Mouse (Mus musculus) lung, embryonic 16.5 days (tissue): ENCODE measurements at regions not wholly inside any gene's neighbourhood (a gene's known extent, or its start where the extent isn't known, plus 50 kb on each side); places are given as distances from the start of the nearest gene placed in this dataset.

Experiments
- ATAC-seq: fragments of 200-750 bp; cut with Nextera tagmentation; 2 replicates; pipeline ENCODE4 v1.8.0; 2017; ENCODE audit warnings: low read depth, mild to moderate bottlenecking, moderate library complexity
- H3K27ac ChIP-seq: fragments of 300-500 bp; sonication (generic); 2 replicates; pipeline ENCODE4 v1.5.1; 2014; ENCODE audit warnings: mild to moderate bottlenecking, control low read depth, low read length
- H3K27me3 ChIP-seq: fragments of 300-500 bp; sonication (generic); 2 replicates; pipeline ENCODE4 v1.6.1; 2014; ENCODE audit warnings: low read depth, low read length, mixed read lengths; ENCODE audit not compliant: control insufficient read depth, insufficient read depth
- H3K36me3 ChIP-seq: fragments of 300-500 bp; sonication (generic); 2 replicates; pipeline ENCODE4 v1.6.1; 2014; ENCODE audit warnings: low read length; ENCODE audit not compliant: control insufficient read depth, insufficient read depth
- H3K4me1 ChIP-seq: fragments of 300-500 bp; sonication (generic); replicated peaks from 2 replicates; pipeline ENCODE4 v1.6.1; 2014; ENCODE audit warnings: low read length, mixed read lengths; ENCODE audit not compliant: control insufficient read depth, insufficient read depth
- H3K4me2 ChIP-seq: fragments of 300-500 bp; sonication (generic); 2 replicates; pipeline ENCODE4 v1.6.1; 2014; ENCODE audit warnings: low read depth, low read length, control low read depth
- H3K4me3 ChIP-seq: fragments of 300-500 bp; sonication (generic); 2 replicates; pipeline ENCODE4 v1.5.1; 2014; ENCODE audit warnings: mild to moderate bottlenecking, low read length, control low read depth
- H3K9ac ChIP-seq: fragments of 300-500 bp; sonication (generic); 2 replicates; pipeline ENCODE4 v1.6.1; 2014; ENCODE audit warnings: low read length, control low read depth
- H3K9me3 ChIP-seq: fragments of 300-500 bp; sonication (generic); 2 replicates; pipeline ENCODE4 v1.6.1; 2016; ENCODE audit warnings: low read length; ENCODE audit not compliant: control insufficient read depth
- WGBS: fragments of 180-500 bp; shearing (Covaris S2); extraction: QIAGEN DNeasy Blood & Tissue Kit; methylation state at CpG from one replicate; pipeline ENCODE4 v1.1.7; 2014; 5-methylcytosine and 5-hydroxymethylcytosine counted together

- H3K9me3 ChIP-seq = no peaks in the 10 kb centered on the region
- ATAC-seq = no peak
- no peaks in the 10 kb centered on the region for H3K27me3 ChIP-seq
- no peaks in the 10 kb centered on the region for H3K4me1 ChIP-seq
- no peak overlapping the region for H3K9ac ChIP-seq
- H3K36me3 ChIP-seq = no peaks in the 10 kb centered on the region
- 90% methylated on average over 7 of the region's 7 CpGs for WGBS
- H3K4me3 ChIP-seq = no peak overlapping the region
- no peak overlapping the region for H3K4me2 ChIP-seq
- H3K27ac ChIP-seq = no peak overlapping the region
Measured at GRCm38 (mm10) chr6:133973205-133973838, 62.2 kb upstream of the Etv6 start.

- no peak overlapping the region for H3K27ac ChIP-seq
- H3K4me1 ChIP-seq = no peaks in the 10 kb centered on the region
- no peak overlapping the region for H3K9ac ChIP-seq
- H3K27me3 ChIP-seq = no peaks in the 10 kb centered on the region
- ATAC-seq = no peak
- no peak overlapping the region for H3K4me2 ChIP-seq
- WGBS = 64% methylated on average over 1 of the region's 1 CpGs
- H3K4me3 ChIP-seq = no peak overlapping the region
- H3K9me3 ChIP-seq = no peaks in the 10 kb centered on the region
- H3K36me3 ChIP-seq = no peaks in the 10 kb centered on the region
Measured at GRCm38 (mm10) chr6:133975951-133976350, 59.5 kb upstream of the Etv6 start.

GRCm38 (mm10) chr6:133976854-133977253 is 58.6 kb upstream of the Etv6 start:
- no peak for ATAC-seq
- WGBS = 53% methylated on average over 6 of the region's 6 CpGs
- H3K9ac ChIP-seq = no peak overlapping the region

GRCm38 (mm10) chr6:133983804-133984514 is 51.5 kb upstream of the Etv6 start:
- Histone ChIP-seq H3K9me3 (no peaks in the 10 kb centered on the region), H3K4me1 (0 out of 2 replicates have a peak, but pooled peaks cover 3% of the 10 kb centered on the region), H3K27me3 (no peaks in the 10 kb centered on the region), H3K36me3 (no peaks in the 10 kb centered on the region), H3K4me3 (no peak overlapping the region), H3K4me2 (no peak overlapping the region), H3K27ac (no peak overlapping the region), H3K9ac (no peak overlapping the region)
- ATAC-seq = no peak
- 61% methylated on average over 10 of the region's 10 CpGs for WGBS

More at GRCm38 (mm10) chr6:133976854-133977253, 58.6 kb upstream of the Etv6 start:
- no peaks in the 10 kb centered on the region for H3K27me3 ChIP-seq
- no peaks in the 10 kb centered on the region for H3K9me3 ChIP-seq
- no peak overlapping the region for H3K4me2 ChIP-seq
- no peak overlapping the region for H3K4me3 ChIP-seq
- H3K36me3 ChIP-seq = no peaks in the 10 kb centered on the region
- H3K27ac ChIP-seq = no peak overlapping the region
- no peaks in the 10 kb centered on the region for H3K4me1 ChIP-seq

- H3K36me3 ChIP-seq = no peaks in the 10 kb centered on the region
- no peaks in the 10 kb centered on the region for H3K27me3 ChIP-seq
- H3K4me1 ChIP-seq = 0 out of 2 replicates have a peak, but pooled peaks cover 3% of the 10 kb centered on the region
- H3K4me3 ChIP-seq = no peak overlapping the region
- H3K9me3 ChIP-seq = no peaks in the 10 kb centered on the region
- H3K4me2 ChIP-seq = peak overlapping the region; percentile 12; the same call in 1 of the 2 replicates
- 18% methylated on average over 16 of the region's 16 CpGs for WGBS
- H3K9ac ChIP-seq = no peak overlapping the region
- H3K27ac ChIP-seq = no peak overlapping the region
- no peak for ATAC-seq
Measured at GRCm38 (mm10) chr6:133984666-133985355, 50.7 kb upstream of the Etv6 start.
